Mouse (Mus musculus) ovary, postnatal 10 days (tissue): Measurements from ENCODE around the gene 1700020A23Rik.

Source experiments
- DNase-seq: peaks from one replicate; pipeline ENCODE4 v3.0.0; 2022; ENCODE audit warnings: low spot score

Gene 1700020A23Rik

GRCm38 (mm10) chr2:130411558-130412495 is 6.8 kb downstream of the 1700020A23Rik start:
- DNase-seq = peak; percentile 83

GRCm38 (mm10) chr2:130412775-130413174 is 7.7 kb downstream of the 1700020A23Rik start:
- no peak for DNase-seq

- no peak for DNase-seq
Measured at GRCm38 (mm10) chr2:130414094-130414856, 9.2 kb downstream of the 1700020A23Rik start.

- DNase-seq = no peak
Measured at GRCm38 (mm10) chr2:130421781-130422620, 16.9 kb downstream of the 1700020A23Rik start.

- DNase-seq = peak; percentile 73
Measured at GRCm38 (mm10) chr2:130423397-130424125, 18.5 kb downstream of the 1700020A23Rik start.

- DNase-seq = peak; percentile 88
Measured at GRCm38 (mm10) chr2:130424126-130424853, 19.2 kb downstream of the 1700020A23Rik start, which contains the start of the genes Vps16 and Pced1a. Gene Vps16 (plus strand): TSS chr2:130424339. Gene Pced1a (minus strand): TSS chr2:130424701.

GRCm38 (mm10) chr2:130425112-130425511 is 20.1 kb downstream of the 1700020A23Rik start:
- no peak for DNase-seq

GRCm38 (mm10) chr2:130429851-130430250 is 24.8 kb downstream of the 1700020A23Rik start:
- DNase-seq = no peak

GRCm38 (mm10) chr2:130430484-130430883 is 25.4 kb downstream of the 1700020A23Rik start:
- no peak for DNase-seq

GRCm38 (mm10) chr2:130432157-130432556 is 27.1 kb downstream of the 1700020A23Rik start:
- no peak for DNase-seq

- DNase-seq = no peak
Measured at GRCm38 (mm10) chr2:130433152-130433551, 28.1 kb downstream of the 1700020A23Rik start.

GRCm38 (mm10) chr2:130436769-130437168 is 31.7 kb downstream of the 1700020A23Rik start:
- no peak for DNase-seq

GRCm38 (mm10) chr2:130438861-130439260 is 33.8 kb downstream of the 1700020A23Rik start:
- DNase-seq = no peak

GRCm38 (mm10) chr2:130439840-130440480 is 34.9 kb downstream of the 1700020A23Rik start:
- no peak for DNase-seq

GRCm38 (mm10) chr2:130442162-130442561 is 37.1 kb downstream of the 1700020A23Rik start:
- no peak for DNase-seq

- DNase-seq = no peak
Measured at GRCm38 (mm10) chr2:130448449-130448848, 43.4 kb downstream of the 1700020A23Rik start.

GRCm38 (mm10) chr2:130449021-130449793 is 44.1 kb downstream of the 1700020A23Rik start:
- DNase-seq = no peak

GRCm38 (mm10) chr2:130449794-130450433 is 44.9 kb downstream of the 1700020A23Rik start, which contains the start of gene Ptpra:
Gene Ptpra (plus strand): TSS chr2:130450278.
- peak; percentile 92 for DNase-seq
